Mouse (Mus musculus): Measurements from ENCODE around the gene Syp. TPM values are rescaled to one million over a fixed set of nuclear protein-coding genes. Genes with fewer than 3 reads are reported as not detected.

The Syp gene
- polyA plus RNA-seq, 1 experiment from 2014 or later, result 87.9 TPM

- Histone ChIP-seq H3K36me3 (no peaks in the 10 kb centered on the region), H3K4me1 (replicated peaks) (no peaks in the 10 kb centered on the region), H3K9me3 (no peaks in the 10 kb centered on the region), H3K4me2 (replicated peaks) (peak within 1 kb of the TSS; percentile 49), H3K27ac (no peak within 1 kb of the TSS), H3K4me3 (replicated peaks) (peak within 1 kb of the TSS; percentile 28), H3K27me3 (no peaks in the 10 kb centered on the region), H3K9ac (replicated peaks) (no peak within 1 kb of the TSS)
- WGBS, result 75% methylated on average over 14 of the region's 14 CpGs
- 0 out of 2 replicates have a peak, but pooled peaks have one; percentile 9 for ATAC-seq
These were observed 42.6 kb downstream of the Syp start, which contains the start of gene Magix for GRCm38 (mm10) chrX:7680864-7681263. Magix (minus strand) TSS chrX:7681251.

- Histone ChIP-seq H3K4me1 (replicated peaks) (no peaks in the 10 kb centered on the region), H3K27me3 (no peaks in the 10 kb centered on the region), H3K36me3 (no peaks in the 10 kb centered on the region), H3K27ac (no peak overlapping the region), H3K9ac (replicated peaks) (no peak overlapping the region), H3K4me3 (replicated peaks) (no peak overlapping the region), H3K9me3 (no peaks in the 10 kb centered on the region), H3K4me2 (replicated peaks) (no peak overlapping the region)
- ATAC-seq, result no peak
- WGBS, result 98% methylated on average over 2 of the region's 2 CpGs
These were observed 50.0 kb downstream of the Syp start for GRCm38 (mm10) chrX:7688321-7688720.

GRCm38 (mm10) chrX:7690486-7690885 lies 52.2 kb downstream of the Syp start:
- H3K9ac ChIP-seq (replicated peaks), result no peak overlapping the region
- WGBS, result 71% methylated on average over 3 of the region's 3 CpGs
- no peaks in the 10 kb centered on the region for H3K9me3 ChIP-seq
- H3K36me3 ChIP-seq, result no peaks in the 10 kb centered on the region
- no peaks in the 10 kb centered on the region for H3K4me1 ChIP-seq (replicated peaks)
- ATAC-seq, result no peak
- H3K27ac ChIP-seq, result no peak overlapping the region
- no peak overlapping the region for H3K4me3 ChIP-seq (replicated peaks)
- no peak overlapping the region for H3K4me2 ChIP-seq (replicated peaks)
- no peaks in the 10 kb centered on the region for H3K27me3 ChIP-seq

- no peak for ATAC-seq
- H3K9ac ChIP-seq (replicated peaks), result no peak overlapping the region
- no peak overlapping the region for H3K27ac ChIP-seq
- no peaks in the 10 kb centered on the region for H3K36me3 ChIP-seq
- no peaks in the 10 kb centered on the region for H3K27me3 ChIP-seq
- no peak overlapping the region for H3K4me3 ChIP-seq (replicated peaks)
- peaks cover 4% of the 10 kb centered on the region; the same call in 1 of the 2 replicates for H3K4me1 ChIP-seq (replicated peaks)
- H3K9me3 ChIP-seq, result no peaks in the 10 kb centered on the region
- H3K4me2 ChIP-seq (replicated peaks), result no peak overlapping the region
- WGBS, result 47% methylated on average over 4 of the region's 4 CpGs
These were observed 54.6 kb downstream of the Syp start for GRCm38 (mm10) chrX:7692862-7693261.

GRCm38 (mm10) chrX:7696520-7696919 lies 58.2 kb downstream of the Syp start:
- H3K4me2 ChIP-seq (replicated peaks), result peak overlapping the region; percentile 37
- H3K4me3 ChIP-seq (replicated peaks), result peak overlapping the region; percentile 55; the same call in 1 of the 2 replicates
- H3K36me3 ChIP-seq, result peaks cover 9% of the 10 kb centered on the region; the same call in 1 of the 2 replicates
- H3K4me1 ChIP-seq (replicated peaks), result peaks cover 11% of the 10 kb centered on the region; the same call in 1 of the 2 replicates
- H3K9me3 ChIP-seq, result no peaks in the 10 kb centered on the region
- H3K9ac ChIP-seq (replicated peaks), result no peak overlapping the region
- WGBS, result 46% methylated on average over 6 of the region's 6 CpGs
- H3K27me3 ChIP-seq, result no peaks in the 10 kb centered on the region
- peak; percentile 67 for ATAC-seq
- no peak overlapping the region for H3K27ac ChIP-seq

GRCm38 (mm10) chrX:7696954-7697381 lies 58.7 kb downstream of the Syp start, which contains the start of gene Gpkow:
Gpkow (plus strand) TSS chrX:7697131.
- no peaks in the 10 kb centered on the region for H3K9me3 ChIP-seq
- H3K27ac ChIP-seq, result peak within 1 kb of the TSS; percentile 25; the same call in 1 of the 2 replicates
- peaks cover 11% of the 10 kb centered on the region; the same call in 1 of the 2 replicates for H3K36me3 ChIP-seq
- H3K4me3 ChIP-seq (replicated peaks), result peak within 1 kb of the TSS; percentile 55
- no peaks in the 10 kb centered on the region for H3K27me3 ChIP-seq
- H3K9ac ChIP-seq (replicated peaks), result peak within 1 kb of the TSS; percentile 60
- WGBS, result 22% methylated on average over 33 of the region's 33 CpGs
- peak; percentile 96 for ATAC-seq
- peaks cover 11% of the 10 kb centered on the region; the same call in 1 of the 2 replicates for H3K4me1 ChIP-seq (replicated peaks)
- H3K4me2 ChIP-seq (replicated peaks), result peak within 1 kb of the TSS; percentile 59

Other genes starting within 250 kb of the Syp start
- gene Foxp3, start 64.8 kb upstream of the Syp start, polyA plus RNA-seq (2015; fragmentation: Nextera tagmentation; extraction: Ambion mirVana), result 0.11 and 0.30 TPM in 2 replicates
- 4.3 and 5.1 TPM in 2 replicates for gene Ppp1r3f, start 64.2 kb upstream of the Syp start, polyA plus RNA-seq (2015; fragmentation: Nextera tagmentation; extraction: Ambion mirVana)
- gene Ccdc22, start 33.0 kb upstream of the Syp start, polyA plus RNA-seq (2015; fragmentation: Nextera tagmentation; extraction: Ambion mirVana), result 30.4 and 30.8 TPM in 2 replicates
- 0.17 TPM in 1 of 2 replicates, not detected in the other for gene Cacna1f, start 31.4 kb upstream of the Syp start, polyA plus RNA-seq (2015; fragmentation: Nextera tagmentation; extraction: Ambion mirVana)
- gene Prickle3, start 18.8 kb downstream of the Syp start, polyA plus RNA-seq (2015; fragmentation: Nextera tagmentation; extraction: Ambion mirVana), result 1.1 and 1.2 TPM in 2 replicates
- 20.3 and 22.2 TPM in 2 replicates for gene Plp2, start 32.9 kb downstream of the Syp start, polyA plus RNA-seq (2015; fragmentation: Nextera tagmentation; extraction: Ambion mirVana)
- gene Magix, start 42.8 kb downstream of the Syp start, polyA plus RNA-seq (2015; fragmentation: Nextera tagmentation; extraction: Ambion mirVana), result 0.06 and 0.09 TPM in 2 replicates
- 45.1 and 45.6 TPM in 2 replicates for gene Gpkow, start 58.7 kb downstream of the Syp start, polyA plus RNA-seq (2015; fragmentation: Nextera tagmentation; extraction: Ambion mirVana)
- gene Wdr45, start 75.9 kb downstream of the Syp start, polyA plus RNA-seq (2015; fragmentation: Nextera tagmentation; extraction: Ambion mirVana), result 31.8 and 34.9 TPM in 2 replicates
- not detected in 2 replicates for gene Gm45208, start 83.8 kb downstream of the Syp start, polyA plus RNA-seq (2015; fragmentation: Nextera tagmentation; extraction: Ambion mirVana)
- gene Praf2, start 90.0 kb downstream of the Syp start, polyA plus RNA-seq (2015; fragmentation: Nextera tagmentation; extraction: Ambion mirVana), result 110 and 111 TPM in 2 replicates
- gene Ccdc120, start 112.4 kb downstream of the Syp start, polyA plus RNA-seq (2015; fragmentation: Nextera tagmentation; extraction: Ambion mirVana), result 46.0 and 51.0 TPM in 2 replicates
- gene Tfe3, start 124.1 kb downstream of the Syp start, polyA plus RNA-seq (2015; fragmentation: Nextera tagmentation; extraction: Ambion mirVana), result 25.3 and 30.4 TPM in 2 replicates
- gene Gripap1, start 151.3 kb downstream of the Syp start, polyA plus RNA-seq (2015; fragmentation: Nextera tagmentation; extraction: Ambion mirVana), result 76.5 and 81.7 TPM in 2 replicates
- gene Kcnd1, start 183.8 kb downstream of the Syp start, polyA plus RNA-seq (2015; fragmentation: Nextera tagmentation; extraction: Ambion mirVana), result 1.4 and 2.1 TPM in 2 replicates
- gene Otud5, start 202.9 kb downstream of the Syp start, polyA plus RNA-seq (2015; fragmentation: Nextera tagmentation; extraction: Ambion mirVana), result 46.4 and 53.2 TPM in 2 replicates
- 20.8 and 21.9 TPM in 2 replicates for gene Pim2, start 239.8 kb downstream of the Syp start, polyA plus RNA-seq (2015; fragmentation: Nextera tagmentation; extraction: Ambion mirVana)
- gene Slc35a2, start 245.6 kb downstream of the Syp start, polyA plus RNA-seq (2015; fragmentation: Nextera tagmentation; extraction: Ambion mirVana), result 34.6 and 41.5 TPM in 2 replicates